Mouse (Mus musculus) small intestine, adult 2 months (tissue): ENCODE data around the gene Fchsd2.

Source experiments
- CTCF ChIP-seq: fragments of 200-500 bp; IDR thresholded peaks from 2 replicates; pipeline ENCODE4 v1.5.1; 2012; ENCODE audit warnings: low read depth, mild to moderate bottlenecking, control low read depth, inconsistent platforms, low read length, moderate library complexity, mixed read lengths; ENCODE audit not compliant: insufficient replicate concordance, insufficient read length; ENCODE audit errors: extremely low read depth
- POLR2A ChIP-seq: fragments of 200-500 bp; IDR thresholded peaks from 2 replicates; pipeline ENCODE4 v1.6.1; 2012; ENCODE audit warnings: low read depth, mild to moderate bottlenecking, control low read depth, inconsistent platforms, low read length, moderate library complexity

DNA sequence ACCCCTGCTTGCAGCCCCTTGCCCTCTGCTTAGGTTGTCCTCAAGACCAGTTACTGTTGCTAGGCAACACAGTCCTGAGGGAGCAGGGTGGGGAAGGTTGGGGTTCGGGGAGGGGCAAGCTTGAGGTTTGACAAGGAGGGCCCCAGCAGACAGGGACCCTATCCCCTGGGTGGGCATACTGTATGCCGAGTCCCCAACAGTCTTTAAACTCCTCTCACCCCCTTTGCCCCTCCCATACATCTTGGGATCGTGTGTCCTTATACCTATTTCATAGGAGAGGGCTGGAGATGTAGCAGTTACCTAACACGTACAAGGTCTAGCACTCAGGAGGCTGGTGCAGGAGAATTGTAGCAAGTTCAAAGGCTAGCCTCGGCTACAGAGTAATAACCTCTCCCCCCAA lies 44.4 kb upstream of the Fchsd2 start:
- TF ChIP-seq CTCF = no peak
- TF ChIP-seq POLR2A = no peak
